Mouse (Mus musculus): ENCODE data around the gene Rras2.

The Rras2 gene

GRCm38 (mm10) chr7:114114284-114114683 is 3.3 kb downstream of the Rras2 start:
- DNase-seq (ENCODE audit: low read depth, low spot score), result no peak

GRCm38 (mm10) chr7:114110500-114110899 is 7.1 kb downstream of the Rras2 start:
- no peak for DNase-seq (ENCODE audit: low read depth, low spot score)

GRCm38 (mm10) chr7:114105886-114106285 is 11.7 kb downstream of the Rras2 start:
- no peak for DNase-seq (ENCODE audit: low read depth, low spot score)

GRCm38 (mm10) chr7:114103629-114104347 is 13.8 kb downstream of the Rras2 start:
- no peak for DNase-seq (ENCODE audit: low read depth, low spot score)

- DNase-seq (ENCODE audit: low read depth, low spot score), result no peak
Observed at GRCm38 (mm10) chr7:114103152-114103551, 14.4 kb downstream of the Rras2 start.

- no peak for DNase-seq (ENCODE audit: low read depth, low spot score)
Observed at GRCm38 (mm10) chr7:114102609-114103008, 15.0 kb downstream of the Rras2 start.

- DNase-seq (ENCODE audit: low read depth, low spot score), result no peak
Observed at GRCm38 (mm10) chr7:114101412-114101811, 16.2 kb downstream of the Rras2 start.

- DNase-seq (ENCODE audit: low read depth, low spot score), result no peak
Observed at GRCm38 (mm10) chr7:114093548-114094174, 23.9 kb downstream of the Rras2 start.

- no peak for DNase-seq (ENCODE audit: low read depth, low spot score)
Observed at GRCm38 (mm10) chr7:114090892-114091545, 26.6 kb downstream of the Rras2 start.

- DNase-seq (ENCODE audit: low read depth, low spot score), result no peak
Observed at GRCm38 (mm10) chr7:114090231-114090630, 27.4 kb downstream of the Rras2 start.

GRCm38 (mm10) chr7:114088918-114089317 is 28.7 kb downstream of the Rras2 start:
- no peak for DNase-seq (ENCODE audit: low read depth, low spot score)

GRCm38 (mm10) chr7:114087986-114088385 is 29.6 kb downstream of the Rras2 start:
- peak; percentile 44 for DNase-seq (ENCODE audit: low read depth, low spot score)

- DNase-seq (ENCODE audit: low read depth, low spot score), result no peak
Observed at GRCm38 (mm10) chr7:114087341-114087740, 30.2 kb downstream of the Rras2 start.

GRCm38 (mm10) chr7:114086021-114086710 is 31.4 kb downstream of the Rras2 start:
- no peak for DNase-seq (ENCODE audit: low read depth, low spot score)

GRCm38 (mm10) chr7:114083760-114084159 is 33.8 kb downstream of the Rras2 start:
- DNase-seq (ENCODE audit: low read depth, low spot score), result no peak

- no peak for DNase-seq (ENCODE audit: low read depth, low spot score)
Observed at GRCm38 (mm10) chr7:114083088-114083487, 34.5 kb downstream of the Rras2 start.

- no peak for DNase-seq (ENCODE audit: low read depth, low spot score)
Observed at GRCm38 (mm10) chr7:114081633-114082420, 35.8 kb downstream of the Rras2 start.

- DNase-seq (ENCODE audit: low read depth, low spot score), result no peak
Observed at GRCm38 (mm10) chr7:114080250-114080649, 37.3 kb downstream of the Rras2 start.

GRCm38 (mm10) chr7:114079343-114079742 is 38.2 kb downstream of the Rras2 start:
- no peak for DNase-seq (ENCODE audit: low read depth, low spot score)

- DNase-seq (ENCODE audit: low read depth, low spot score), result no peak
Observed at GRCm38 (mm10) chr7:114074595-114074994, 43.0 kb downstream of the Rras2 start.

- no peak for DNase-seq (ENCODE audit: low read depth, low spot score)
Observed at GRCm38 (mm10) chr7:114074133-114074532, 43.4 kb downstream of the Rras2 start.

All from forelimb bud, embryonic 11.5 days (tissue).